Mouse (Mus musculus) cerebellum, adult (tissue): ENCODE measurements at regions not wholly inside any gene's neighbourhood (a gene's known extent, or its start where the extent isn't known, plus 50 kb on each side); places are given as distances from the start of the nearest gene placed in this dataset.

Source experiments
- ATAC-seq: cut with Nextera tagmentation; 2 replicates; pipeline ENCODE4 v1.9.2; 2017; ENCODE audit warnings: mild to moderate bottlenecking, moderate library complexity, mixed read lengths; ENCODE audit not compliant: insufficient number of reproducible peaks, low FRiP score, low TSS enrichment

DNA sequence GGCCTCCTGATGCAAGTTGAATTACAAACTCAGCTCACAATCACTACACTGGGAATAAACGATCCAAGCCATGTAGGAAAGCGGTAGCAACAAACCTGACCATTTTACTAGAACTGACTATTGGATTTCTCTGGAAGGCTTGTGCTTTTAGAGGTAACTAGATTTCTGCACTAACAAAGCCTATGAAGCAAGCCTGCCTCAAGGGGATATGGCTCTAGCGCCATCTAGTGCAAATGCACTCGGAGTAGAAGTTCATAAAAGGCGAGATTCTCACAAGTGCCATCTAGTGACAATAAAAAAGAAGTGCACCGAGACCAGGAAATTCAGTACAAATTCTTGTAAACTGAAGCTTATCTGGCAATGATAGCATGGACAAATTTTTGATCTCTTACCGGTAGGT lies 364.9 kb upstream of the Fmr1 start:
- ATAC-seq: peak; percentile 88
